Mouse (Mus musculus): ENCODE data around the gene F2rl1. TPM values are rescaled to one million over a fixed set of nuclear protein-coding genes. Genes with fewer than 3 reads are reported as not detected.

The F2rl1 gene
- polyA plus RNA-seq, 1 experiment, result 0.17 TPM

DNA sequence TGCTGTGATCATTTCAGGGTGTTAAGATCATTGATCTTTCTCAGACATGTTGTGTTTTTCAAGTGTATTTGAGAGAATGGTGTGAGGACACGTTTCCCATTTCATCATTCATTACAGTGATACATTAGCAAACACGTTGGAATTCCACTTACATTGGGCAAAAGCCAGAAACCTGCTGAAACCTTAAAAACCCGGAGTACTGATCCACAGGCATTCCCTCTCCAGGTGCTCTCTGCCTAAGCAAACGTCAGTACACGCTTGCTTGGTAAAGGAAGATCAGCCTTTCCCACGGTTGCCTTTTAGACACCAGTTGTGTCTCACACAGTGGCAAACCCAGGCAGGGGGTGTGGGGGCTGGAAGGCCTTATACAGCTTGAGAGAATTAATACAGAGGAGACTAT, 21.2 kb upstream of the F2rl1 start:
- Histone ChIP-seq H3K27me3 (ENCODE audit: control insufficient read depth, insufficient read depth, low read length) (no peaks in the 10 kb centered on the region; the same call in 1 of the 2 replicates), H3K4me3 (ENCODE audit: control insufficient read depth, low read depth, low read length) (no peak overlapping the region), H3K4me1 (ENCODE audit: control insufficient read depth, insufficient read depth, low read length) (peaks cover 3% of the 10 kb centered on the region), H3K27ac (ENCODE audit: control insufficient read depth, insufficient read depth, low read depth, low read length) (no peak overlapping the region), H3K36me3 (ENCODE audit: control insufficient read depth, insufficient read depth, low read length) (no peaks in the 10 kb centered on the region)
- TF ChIP-seq POLR2A (IDR thresholded peaks at IDR 0.05; ENCODE audit: control insufficient read depth, low read depth, low read length) (no peak), CTCF (IDR thresholded peaks at IDR 0.05; ENCODE audit: control insufficient read depth, insufficient read depth, insufficient replicate concordance, low read depth, low read length) (no peak)

DNA sequence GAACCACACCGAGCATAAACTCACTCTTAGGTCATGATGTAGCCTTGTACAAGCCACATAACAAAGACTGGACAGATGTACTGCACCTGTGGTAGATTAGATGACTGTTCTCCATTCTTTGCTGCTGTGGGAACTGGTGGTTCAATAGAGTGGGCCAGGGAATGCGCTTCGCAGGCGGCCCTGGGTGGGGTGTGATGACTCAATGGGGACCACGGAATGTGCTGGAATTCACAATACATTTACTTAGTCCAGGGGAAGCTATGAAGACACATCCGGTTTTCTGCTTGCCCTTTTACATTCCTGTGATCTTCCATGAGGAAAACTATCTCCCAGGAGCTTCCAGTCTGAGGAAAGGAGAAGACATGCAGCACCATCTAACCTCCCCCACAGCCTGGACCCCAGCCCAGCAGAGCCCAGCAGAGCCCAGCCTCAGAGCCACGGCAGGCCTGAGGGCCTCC, 20.7 kb upstream of the F2rl1 start:
- no peak overlapping the region for H3K4me3 ChIP-seq (ENCODE audit: control insufficient read depth, low read depth, low read length)

DNA sequence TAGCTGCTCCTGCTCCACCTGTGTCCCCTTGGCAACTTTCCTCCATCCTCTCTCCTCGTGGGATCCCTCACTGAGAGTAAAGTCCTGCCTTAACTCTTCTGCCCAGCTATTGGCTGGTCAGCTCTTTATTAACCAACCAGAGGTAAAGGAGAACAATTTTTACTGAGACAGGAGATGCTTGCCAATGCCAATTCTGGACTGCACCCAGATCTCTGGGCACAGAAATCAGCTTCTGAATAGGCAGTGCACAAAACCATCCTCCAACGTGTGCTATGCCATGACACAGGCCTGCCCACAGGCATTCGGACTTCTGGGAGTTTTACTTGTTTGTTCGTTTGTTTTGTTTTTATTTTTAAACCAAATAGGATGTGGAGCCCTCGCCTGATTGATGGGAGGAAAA, 13.0 kb upstream of the F2rl1 start:
- TF ChIP-seq CTCF (IDR thresholded peaks at IDR 0.05; ENCODE audit: control insufficient read depth, insufficient read depth, insufficient replicate concordance, low read depth, low read length) (no peak), POLR2A (IDR thresholded peaks at IDR 0.05; ENCODE audit: control insufficient read depth, low read depth, low read length) (no peak)
- no peak overlapping the region for H3K27ac ChIP-seq (ENCODE audit: control insufficient read depth, insufficient read depth, low read depth, low read length)

More for the DNA sequence above, 20.7 kb upstream of the F2rl1 start:
- Histone ChIP-seq H3K4me1 (ENCODE audit: control insufficient read depth, insufficient read depth, low read length) (peaks cover 3% of the 10 kb centered on the region), H3K36me3 (ENCODE audit: control insufficient read depth, insufficient read depth, low read length) (no peaks in the 10 kb centered on the region), H3K27me3 (ENCODE audit: control insufficient read depth, insufficient read depth, low read length) (no peaks in the 10 kb centered on the region; the same call in 1 of the 2 replicates), H3K27ac (ENCODE audit: control insufficient read depth, insufficient read depth, low read depth, low read length) (no peak overlapping the region)
- TF ChIP-seq CTCF (IDR thresholded peaks at IDR 0.05; ENCODE audit: control insufficient read depth, insufficient read depth, insufficient replicate concordance, low read depth, low read length) (no peak), POLR2A (IDR thresholded peaks at IDR 0.05; ENCODE audit: control insufficient read depth, low read depth, low read length) (no peak)

DNA sequence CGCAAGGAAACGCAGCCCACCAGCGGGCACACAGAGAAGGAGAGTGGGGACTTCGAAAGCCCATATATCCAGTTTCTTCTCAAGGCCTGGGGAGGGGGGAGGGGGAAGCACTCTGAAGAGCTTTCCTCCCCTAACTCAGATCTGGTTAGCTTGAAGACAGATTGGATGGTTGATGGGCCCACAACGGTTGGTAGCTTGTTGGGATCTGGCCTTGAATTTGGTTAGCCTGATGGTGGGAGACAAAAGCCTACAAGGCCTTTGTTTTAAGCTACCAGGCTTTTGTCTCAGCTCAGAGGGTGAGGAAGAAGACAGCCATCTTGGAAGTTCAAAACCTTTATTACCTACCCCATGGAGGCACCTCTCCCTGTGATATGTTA, 11.1 kb upstream of the F2rl1 start:
- H3K27ac ChIP-seq (ENCODE audit: control insufficient read depth, insufficient read depth, low read depth, low read length), result no peak overlapping the region
- 0 out of 2 replicates have a peak, but pooled peaks cover 2% of the 10 kb centered on the region for H3K4me1 ChIP-seq (ENCODE audit: control insufficient read depth, insufficient read depth, low read length)

More for the DNA sequence above, 13.0 kb upstream of the F2rl1 start:
- 0 out of 2 replicates have a peak, but pooled peaks cover 2% of the 10 kb centered on the region for H3K4me1 ChIP-seq (ENCODE audit: control insufficient read depth, insufficient read depth, low read length)
- no peak overlapping the region for H3K4me3 ChIP-seq (ENCODE audit: control insufficient read depth, low read depth, low read length)
- H3K27me3 ChIP-seq (ENCODE audit: control insufficient read depth, insufficient read depth, low read length), result no peaks in the 10 kb centered on the region
- H3K36me3 ChIP-seq (ENCODE audit: control insufficient read depth, insufficient read depth, low read length), result no peaks in the 10 kb centered on the region

DNA sequence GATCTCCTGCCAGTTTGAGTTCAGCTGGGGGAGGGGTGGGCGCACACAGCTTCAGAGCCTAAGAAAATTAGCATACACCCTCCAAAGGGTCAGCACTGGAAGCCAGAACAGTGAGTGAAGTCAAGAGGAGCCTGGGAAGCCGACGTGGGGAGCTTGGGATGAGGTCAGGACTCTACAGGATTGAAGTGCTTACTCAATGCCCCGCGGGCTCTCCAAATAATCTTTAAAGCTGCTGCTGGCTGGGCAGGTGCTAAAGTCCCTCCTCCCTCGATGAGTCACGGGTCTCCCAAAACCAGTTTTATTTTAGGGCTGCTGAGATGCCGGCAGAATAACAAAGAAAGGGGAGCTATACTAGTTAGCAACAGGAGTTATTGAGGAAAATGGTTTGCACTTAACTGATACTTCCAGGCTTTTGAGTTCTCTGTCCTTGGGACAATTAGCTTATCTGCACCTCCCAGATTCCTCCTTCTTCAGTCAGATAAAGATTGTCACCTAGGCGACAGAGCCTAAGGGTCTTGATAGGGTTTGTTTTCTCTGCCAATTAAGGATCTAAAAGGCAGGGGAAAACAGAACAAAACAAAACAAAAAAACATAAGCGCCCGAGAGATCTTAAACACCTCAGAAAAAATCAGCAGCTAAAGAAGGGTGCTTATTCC, 10.6 kb upstream of the F2rl1 start:
- Histone ChIP-seq H3K4me3 (ENCODE audit: control insufficient read depth, low read depth, low read length) (no peak overlapping the region), H3K27ac (ENCODE audit: control insufficient read depth, insufficient read depth, low read depth, low read length) (no peak overlapping the region), H3K4me1 (ENCODE audit: control insufficient read depth, insufficient read depth, low read length) (0 out of 2 replicates have a peak, but pooled peaks cover 2% of the 10 kb centered on the region), H3K36me3 (ENCODE audit: control insufficient read depth, insufficient read depth, low read length) (no peaks in the 10 kb centered on the region), H3K27me3 (ENCODE audit: control insufficient read depth, insufficient read depth, low read length) (no peaks in the 10 kb centered on the region)
- TF ChIP-seq POLR2A (IDR thresholded peaks at IDR 0.05; ENCODE audit: control insufficient read depth, low read depth, low read length), result no peak
- TF ChIP-seq CTCF (IDR thresholded peaks at IDR 0.05; ENCODE audit: control insufficient read depth, insufficient read depth, insufficient replicate concordance, low read depth, low read length), result no peak

More for the DNA sequence above, 11.1 kb upstream of the F2rl1 start:
- Histone ChIP-seq H3K27me3 (ENCODE audit: control insufficient read depth, insufficient read depth, low read length) (no peaks in the 10 kb centered on the region), H3K36me3 (ENCODE audit: control insufficient read depth, insufficient read depth, low read length) (no peaks in the 10 kb centered on the region), H3K4me3 (ENCODE audit: control insufficient read depth, low read depth, low read length) (no peak overlapping the region)
- TF ChIP-seq CTCF (IDR thresholded peaks at IDR 0.05; ENCODE audit: control insufficient read depth, insufficient read depth, insufficient replicate concordance, low read depth, low read length), result no peak
- TF ChIP-seq POLR2A (IDR thresholded peaks at IDR 0.05; ENCODE audit: control insufficient read depth, low read depth, low read length), result no peak

DNA sequence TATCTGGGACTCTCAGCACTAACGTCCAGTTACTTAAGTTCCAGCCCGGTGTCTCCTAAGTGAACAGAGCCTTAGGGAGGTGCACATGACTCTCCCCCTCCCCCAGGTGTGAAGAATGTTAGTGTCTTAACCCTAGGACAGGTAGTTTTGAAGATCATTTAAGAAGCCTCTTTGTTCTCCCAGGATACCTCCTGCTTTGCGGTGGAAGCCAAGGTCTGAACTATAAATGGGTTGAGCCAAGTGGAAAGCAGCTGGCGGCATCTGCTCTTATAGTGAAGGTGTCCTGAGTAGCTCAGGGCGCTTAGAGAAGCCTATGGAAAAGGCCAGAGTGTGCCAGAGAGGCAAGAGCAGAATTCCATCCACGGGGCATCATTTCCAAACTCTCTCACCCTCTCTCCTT, 10.0 kb upstream of the F2rl1 start:
- H3K27me3 ChIP-seq (ENCODE audit: control insufficient read depth, insufficient read depth, low read length), result no peaks in the 10 kb centered on the region
- H3K4me1 ChIP-seq (ENCODE audit: control insufficient read depth, insufficient read depth, low read length), result 0 out of 2 replicates have a peak, but pooled peaks cover 2% of the 10 kb centered on the region
- H3K36me3 ChIP-seq (ENCODE audit: control insufficient read depth, insufficient read depth, low read length), result no peaks in the 10 kb centered on the region
- H3K27ac ChIP-seq (ENCODE audit: control insufficient read depth, insufficient read depth, low read depth, low read length), result no peak overlapping the region
- TF ChIP-seq POLR2A (IDR thresholded peaks at IDR 0.05; ENCODE audit: control insufficient read depth, low read depth, low read length), result no peak
- no peak for TF ChIP-seq CTCF (IDR thresholded peaks at IDR 0.05; ENCODE audit: control insufficient read depth, insufficient read depth, insufficient replicate concordance, low read depth, low read length)
- no peak overlapping the region for H3K4me3 ChIP-seq (ENCODE audit: control insufficient read depth, low read depth, low read length)

DNA sequence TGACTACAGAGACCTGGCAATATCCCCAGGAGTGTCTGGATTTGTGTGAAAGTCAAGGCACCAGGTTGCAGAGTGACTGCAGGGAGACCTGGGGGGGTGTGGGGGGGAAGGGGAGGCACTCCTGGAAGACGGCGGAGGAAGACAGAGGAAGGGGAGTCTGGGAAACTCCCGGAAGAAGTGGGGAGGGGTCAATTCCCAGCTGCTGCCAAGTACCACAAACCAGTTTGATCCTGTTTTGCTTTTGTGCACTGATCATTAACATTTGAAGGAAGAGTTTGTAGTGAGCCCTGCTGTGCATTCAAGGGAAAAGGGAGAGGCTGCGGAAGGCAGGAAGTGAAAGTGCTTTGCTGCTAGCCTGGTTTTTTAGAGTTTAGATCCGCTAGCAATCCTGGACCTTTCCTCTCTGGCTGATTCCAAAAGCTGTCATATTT, 9.1 kb upstream of the F2rl1 start:
- no peak overlapping the region for H3K27ac ChIP-seq (ENCODE audit: control insufficient read depth, insufficient read depth, low read depth, low read length)
- H3K27me3 ChIP-seq (ENCODE audit: control insufficient read depth, insufficient read depth, low read length), result no peaks in the 10 kb centered on the region
- H3K4me1 ChIP-seq (ENCODE audit: control insufficient read depth, insufficient read depth, low read length), result 0 out of 2 replicates have a peak, but pooled peaks cover 2% of the 10 kb centered on the region
- H3K36me3 ChIP-seq (ENCODE audit: control insufficient read depth, insufficient read depth, low read length), result no peaks in the 10 kb centered on the region
- no peak overlapping the region for H3K4me3 ChIP-seq (ENCODE audit: control insufficient read depth, low read depth, low read length)
- no peak for TF ChIP-seq POLR2A (IDR thresholded peaks at IDR 0.05; ENCODE audit: control insufficient read depth, low read depth, low read length)

Measured in testis, adult 2 months (tissue).